Mouse (Mus musculus) G1E (cell line): ENCODE data around the gene Ubald2.

Experiments
- CTCF ChIP-seq: IDR thresholded peaks from 2 replicates; pipeline ENCODE4 v1.5.1; 2012; ENCODE audit warnings: low read depth, low read length, inconsistent platforms, mixed read lengths
- GATA1 ChIP-seq: IDR thresholded peaks from 2 replicates; pipeline ENCODE4 v1.6.1; 2012; ENCODE audit warnings: borderline replicate concordance, low read length, inconsistent platforms, mixed read lengths
- GATA2 ChIP-seq: IDR thresholded peaks from 2 replicates; pipeline ENCODE4 v1.6.1; 2012; ENCODE audit warnings: low read depth, low read length, inconsistent platforms, borderline replicate concordance
- POLR2AphosphoS5 ChIP-seq: IDR thresholded peaks from 2 replicates; pipeline ENCODE4 v1.6.1; 2012; ENCODE audit warnings: low read depth, low read length, inconsistent platforms; ENCODE audit not compliant: insufficient replicate concordance
- TAL1 ChIP-seq: conservative IDR thresholded peaks from 2 replicates; pipeline ENCODE4 v1.6.1; 2012; ENCODE audit warnings: low read depth, low read length, inconsistent platforms, mixed read lengths

DNA sequence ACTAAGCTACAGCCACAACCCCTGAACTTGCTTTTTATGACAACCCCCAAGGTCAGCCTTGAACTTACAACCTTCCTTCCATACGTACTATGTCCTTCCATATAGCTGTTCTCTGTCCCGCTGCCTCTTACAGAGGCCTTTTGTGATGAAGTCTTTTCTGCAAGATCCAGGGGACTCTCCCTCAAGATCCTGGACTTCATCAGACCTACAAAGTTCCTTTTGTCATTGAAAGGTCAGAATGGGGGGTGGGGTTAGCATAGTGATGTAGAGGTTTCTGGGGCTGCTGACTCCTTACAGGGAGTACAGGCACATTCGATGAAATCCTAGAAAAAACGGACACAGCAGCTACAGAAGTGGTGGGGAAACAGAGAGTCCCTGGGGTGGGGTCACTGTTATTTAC lies 25.9 kb downstream of the Ubald2 start:
- TF ChIP-seq CTCF: no peak
- no peak for TF ChIP-seq TAL1
- TF ChIP-seq POLR2AphosphoS5: no peak
- TF ChIP-seq GATA1: no peak
- TF ChIP-seq GATA2: no peak
